1 mouse cellular context compared by ENCODE assay signal in the genomic region with DNA sequence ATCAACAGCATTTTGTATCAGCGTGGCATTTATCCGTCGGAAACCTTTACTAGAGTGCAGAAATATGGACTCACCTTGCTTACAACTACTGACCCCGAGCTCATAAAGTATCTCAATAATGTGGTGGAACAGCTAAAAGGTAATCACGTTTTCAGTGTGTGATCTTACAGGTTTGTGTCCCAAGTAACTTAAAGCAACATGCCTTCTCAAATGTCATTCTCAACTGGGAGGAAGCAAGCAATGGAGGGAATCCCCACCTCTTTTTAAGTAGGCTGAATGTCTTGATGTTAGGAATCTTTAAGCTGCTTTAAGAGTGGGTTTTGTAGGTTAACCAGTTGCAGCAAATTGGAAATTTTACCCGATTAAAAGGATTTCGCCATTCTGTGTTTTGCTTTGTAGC.
TF ChIP-seq lines count a peak whose summit lies in the region.

No protein-coding gene starts in this region.

TF ChIP-seq in MEL, 35 proteins besides CTCF, POLR2A, EP300 and RAD21 (continued from another document):
- TF ChIP-seq RCOR1 (IDR thresholded peaks at IDR 0.05; ENCODE audit: low read depth, low read length) (0 out of 2 replicates have a peak, but pooled peaks have one; percentile 2), ETS1 (IDR thresholded peaks at IDR 0.05; ENCODE audit: low read depth, low read length) (no peak), KAT2A (conservative IDR thresholded peaks at IDR 0.05; ENCODE audit: low read depth, low read length) (no peak), GABPA (IDR thresholded peaks at IDR 0.05; ENCODE audit: low read depth, low read length) (no peak), SMC3 (IDR thresholded peaks at IDR 0.05; ENCODE audit: low read depth, low read length) (no peak), MEF2A (IDR thresholded peaks at IDR 0.05; ENCODE audit: extremely low read depth, insufficient replicate concordance, low read depth, low read length, poor library complexity, severe bottlenecking) (no peak), ZNF384 (IDR thresholded peaks at IDR 0.05; ENCODE audit: low read depth, low read length) (no peak)
